Mouse (Mus musculus) B cell, adult 62 days (primary cell): ENCODE measurements around the gene Efl1. TPM values are rescaled to one million over a fixed set of nuclear protein-coding genes. Genes with fewer than 3 reads are reported as not detected.

Source experiments
- total RNA-seq: library from RNA; stranded (reverse); gene quantifications from 4 replicates; pipeline ENCODE4 v1.2.4, GENCODE M21; 2023

Gene Efl1
- total RNA-seq: 26.5 to 35.3 TPM (median 32.0 TPM) in 4 replicates

DNA sequence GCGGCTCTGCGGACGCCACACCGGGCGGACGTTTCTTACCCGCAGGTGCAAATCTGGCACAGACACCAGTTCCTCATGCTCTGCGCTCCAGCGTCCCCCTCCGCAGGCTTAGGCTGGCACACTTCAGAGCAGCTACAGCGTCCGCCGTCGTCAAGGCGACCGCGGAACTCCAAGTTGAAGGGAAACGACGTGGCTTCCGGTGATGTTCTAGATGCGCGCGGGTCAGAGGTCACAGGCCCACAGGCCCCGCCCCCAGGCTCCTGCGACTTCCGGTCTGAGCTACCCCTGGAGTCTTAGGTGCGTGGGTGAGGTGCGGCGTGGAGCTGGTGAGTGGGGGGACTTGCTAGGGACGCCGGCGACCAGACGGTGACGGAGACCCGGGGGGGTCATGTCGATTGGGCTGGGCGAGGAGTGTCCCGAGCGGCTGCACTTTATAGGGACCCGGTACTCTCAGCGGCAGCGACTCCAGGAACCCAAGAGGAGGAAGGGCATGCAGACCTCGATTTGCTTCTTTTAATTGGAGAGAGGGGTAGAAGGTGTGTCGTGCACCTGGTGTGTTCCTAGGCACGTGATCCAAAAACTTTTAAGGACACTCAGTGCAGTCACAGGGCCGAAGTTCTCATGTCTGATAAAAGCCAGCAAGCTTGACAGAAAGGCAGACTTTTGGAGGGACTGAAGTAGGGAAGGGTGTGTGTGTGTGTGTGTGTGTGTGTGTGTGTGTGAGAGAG lies at the start of gene Efl1, which contains the start of gene Saxo2:
Gene Efl1, plus strand, starts transcription at position 262 of the 728 bp plus-strand sequence.
Gene Saxo2, minus strand, starts transcription at position 176 of the 728 bp plus-strand sequence.

Other genes with a start within 250 kb of the Efl1 start
- 0.27 to 0.75 TPM (median 0.72 TPM) in 3 of 4 replicates, not detected in the other for gene Saxo2, start 86 bp upstream of the Efl1 start, total RNA-seq
- gene Mex3b, start 218.7 kb downstream of the Efl1 start, total RNA-seq: 2.5 to 3.6 TPM (median 2.7 TPM) in 4 replicates